Mouse (Mus musculus): ENCODE results near the gene Atf6.

DNA sequence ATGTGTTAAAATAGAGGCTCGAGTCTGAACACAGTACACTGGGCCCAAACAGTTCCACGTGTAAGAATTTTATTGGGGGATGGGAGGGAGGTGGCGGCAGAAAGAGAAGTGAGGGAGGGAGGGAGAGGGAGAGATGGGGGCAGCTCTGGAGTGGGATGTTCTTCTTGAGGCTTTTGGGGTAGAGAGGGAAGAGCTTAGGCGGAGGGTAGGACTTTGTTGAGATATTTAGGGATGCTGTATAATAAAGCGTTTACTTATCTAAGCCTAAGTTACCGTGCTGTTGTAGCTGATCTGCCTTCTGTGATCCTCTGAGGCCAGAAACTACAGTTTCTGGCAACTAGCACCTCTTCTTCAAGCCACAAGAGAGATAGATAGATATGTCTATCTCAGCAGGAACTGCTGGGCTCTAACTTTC lies 18.5 kb upstream of the Atf6 start:
- TF ChIP-seq CTCF (IDR thresholded peaks at IDR 0.05; ENCODE audit: extremely low read depth, insufficient read depth, insufficient read length, insufficient replicate concordance) (no peak), POLR2A (IDR thresholded peaks at IDR 0.05; ENCODE audit: low read depth, low read length) (no peak)
